Mouse (Mus musculus) layer of hippocampus, postnatal 10 days (tissue): ENCODE results near the gene Unc13b. TPM values are rescaled to one million over a fixed set of nuclear protein-coding genes. Genes with fewer than 3 reads are reported as not detected.

Experiments
- DNase-seq, 2 experiments: peaks; one replicate each; pipeline ENCODE4 v3.0.0; 2021; ENCODE audit warnings: low spot score in 2 of 2
- total RNA-seq, 2 experiments: library from RNA; stranded (reverse); gene quantifications; 2 replicates each; pipeline ENCODE4 v1.2.3; 2021

Unc13b gene
- total RNA-seq, 2 experiments from 2014 or later = 53.7 to 70.3 TPM

GRCm38 (mm10) chr4:43309696-43310338, 251.1 kb downstream of the Unc13b start:
- DNase-seq = no peak

Other genes with a start within 250 kb of the Unc13b start
- gene Fam205a1, start 205.1 kb upstream of the Unc13b start, total RNA-seq = under 1 TPM in 1 of 2 experiments, not detected in 1; 0.22 TPM
- 1 to 10 TPM in 1 of 2 experiments, under 1 TPM in 1; 0.91 to 1.4 TPM for gene Gm12394, start 202.2 kb upstream of the Unc13b start, total RNA-seq
- under 1 TPM in 1 of 2 experiments, not detected in 1; 0.38 TPM for gene Fam205c, start 184.7 kb upstream of the Unc13b start, total RNA-seq
- gene Phf24, start 142.3 kb upstream of the Unc13b start, total RNA-seq = 100 to 1,000 TPM; 129 to 142 TPM
- gene Dnajb5, start 109.1 kb upstream of the Unc13b start, total RNA-seq = 100 to 1,000 TPM; 192 to 205 TPM
- gene 1700022I11Rik, start 89.3 kb upstream of the Unc13b start, total RNA-seq = not detected
- 100 to 1,000 TPM; 249 to 263 TPM for gene Vcp, start 58.4 kb upstream of the Unc13b start, total RNA-seq
- 10 to 100 TPM in 1 of 2 experiments, 1 to 10 TPM in 1; 8.4 to 11.9 TPM for gene Fancg, start 48.4 kb upstream of the Unc13b start, total RNA-seq
- gene Pigo, start 33.1 kb upstream of the Unc13b start, total RNA-seq = 10 to 100 TPM; 25.6 to 26.0 TPM
- 100 to 1,000 TPM; 101 TPM for gene Stoml2, start 27.2 kb upstream of the Unc13b start, total RNA-seq
- 10 to 100 TPM; 38.5 to 39.2 TPM for gene Fam214b, start 12.7 kb upstream of the Unc13b start, total RNA-seq
- under 1 TPM; 0.29 to 0.55 TPM for gene Atp8b5, start 208.2 kb downstream of the Unc13b start, total RNA-seq